Mouse (Mus musculus) liver, embryonic 11.5 days (tissue): ENCODE measurements at regions not wholly inside any gene's neighbourhood (a gene's known extent, or its start where the extent isn't known, plus 50 kb on each side); places are given as distances from the start of the nearest gene placed in this dataset.

Experiments
- ATAC-seq: fragments of 200-750 bp; cut with Nextera tagmentation; replicated peaks from 2 replicates; pipeline ENCODE4 v1.8.0; 2017; ENCODE audit warnings: moderate number of reproducible peaks, mild to moderate bottlenecking, moderate TSS enrichment, moderate library complexity; ENCODE audit not compliant: low FRiP score
- DNase-seq: peaks from one replicate; pipeline ENCODE4 v3.0.0-alpha.2; 2017; ENCODE audit warnings: low spot score
- H3K27ac ChIP-seq: fragments of 300-500 bp; sonication (generic); 2 replicates; pipeline ENCODE4 v1.5.1; 2014; ENCODE audit warnings: mild to moderate bottlenecking, low read depth, low read length, control low read depth
- H3K27me3 ChIP-seq: fragments of 300-500 bp; sonication (generic); replicated peaks from 2 replicates; pipeline ENCODE4 v1.6.1; 2014; ENCODE audit warnings: low read length, mixed read lengths; ENCODE audit not compliant: control insufficient read depth, insufficient read depth
- H3K36me3 ChIP-seq: fragments of 300-500 bp; sonication (generic); 2 replicates; pipeline ENCODE4 v1.6.1; 2014; ENCODE audit warnings: mild to moderate bottlenecking, low read length, moderate library complexity, mixed read lengths; ENCODE audit not compliant: control insufficient read depth, insufficient read depth
- H3K4me1 ChIP-seq: fragments of 300-500 bp; sonication (generic); replicated peaks from 2 replicates; pipeline ENCODE4 v1.6.1; 2014; ENCODE audit warnings: low read length, mixed read lengths; ENCODE audit not compliant: control insufficient read depth, insufficient read depth
- H3K4me2 ChIP-seq: fragments of 300-500 bp; sonication (generic); 2 replicates; pipeline ENCODE4 v1.6.1; 2014; ENCODE audit warnings: mild to moderate bottlenecking, control low read depth, moderate library complexity
- H3K4me3 ChIP-seq: fragments of 300-500 bp; sonication (generic); 2 replicates; pipeline ENCODE4 v1.5.1; 2014; ENCODE audit warnings: low read depth, low read length, control low read depth
- H3K9ac ChIP-seq: fragments of 300-500 bp; sonication (generic); 2 replicates; pipeline ENCODE4 v1.6.1; 2014; ENCODE audit warnings: low read depth, low read length, control low read depth
- H3K9me3 ChIP-seq: fragments of 300-500 bp; sonication (generic); 2 replicates; pipeline ENCODE4 v1.6.1; 2016; ENCODE audit warnings: low read length, inconsistent platforms, mixed read lengths; ENCODE audit not compliant: control insufficient read depth
- WGBS: fragments of 180-500 bp; shearing (Covaris S2); extraction: QIAGEN DNeasy Blood & Tissue Kit; methylation state at CpG from one replicate; pipeline ENCODE4 v1.1.7; 2014; 5-methylcytosine and 5-hydroxymethylcytosine counted together

DNA sequence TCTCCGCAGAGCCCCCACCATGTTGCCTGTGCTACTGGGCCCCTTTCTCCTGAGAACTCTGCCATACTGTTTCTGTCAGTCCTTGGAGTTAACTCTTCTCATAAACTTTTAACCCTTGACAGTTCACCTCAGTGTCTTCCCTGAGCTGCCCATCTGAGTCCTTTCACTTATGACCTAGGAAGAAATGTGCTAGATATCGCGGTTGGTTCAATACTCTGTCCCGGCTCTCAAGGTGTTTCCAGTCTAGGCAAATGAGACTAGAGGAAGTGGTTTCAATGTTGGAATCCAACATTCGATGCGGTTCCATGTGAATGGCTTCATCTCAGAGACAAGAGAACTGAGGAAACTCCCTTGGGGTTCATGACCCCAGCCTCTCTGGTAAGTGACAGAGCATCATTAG lies 176.1 kb downstream of the Clic5 start:
- Histone ChIP-seq H3K9ac (no peak overlapping the region), H3K4me1 (no peaks in the 10 kb centered on the region), H3K27ac (no peak overlapping the region), H3K27me3 (no peaks in the 10 kb centered on the region), H3K4me3 (no peak overlapping the region), H3K9me3 (no peaks in the 10 kb centered on the region), H3K36me3 (no peaks in the 10 kb centered on the region), H3K4me2 (no peak overlapping the region)
- ATAC-seq: no peak
- WGBS: 88% methylated on average over 6 of the region's 6 CpGs
- DNase-seq: no peak

DNA sequence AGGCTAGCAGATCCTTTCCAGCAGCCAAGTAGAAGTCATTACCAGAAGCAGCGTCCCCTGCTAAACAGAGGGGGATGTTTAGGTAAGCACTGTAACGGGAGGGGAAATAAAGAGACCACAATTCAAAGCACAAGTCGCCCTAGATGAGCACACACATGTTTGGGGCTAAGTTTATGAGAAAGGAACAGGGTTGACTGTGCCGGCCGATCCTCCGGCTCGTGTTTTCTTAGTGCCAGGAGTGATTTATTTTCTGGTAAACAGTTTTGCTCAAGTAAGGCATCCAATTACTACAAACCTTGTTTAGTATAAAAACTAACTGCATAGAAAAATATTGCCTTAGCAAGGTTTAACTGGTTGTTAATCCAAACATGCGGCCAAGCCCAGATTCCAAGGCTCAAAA lies 178.1 kb downstream of the Clic5 start:
- DNase-seq (no peak), ATAC-seq (no peak)
- Histone ChIP-seq H3K4me1 (no peaks in the 10 kb centered on the region), H3K4me3 (no peak overlapping the region), H3K27ac (no peak overlapping the region), H3K9me3 (no peaks in the 10 kb centered on the region), H3K36me3 (no peaks in the 10 kb centered on the region), H3K27me3 (no peaks in the 10 kb centered on the region), H3K9ac (no peak overlapping the region), H3K4me2 (no peak overlapping the region)
- 71% methylated on average over 8 of the region's 8 CpGs for WGBS

DNA sequence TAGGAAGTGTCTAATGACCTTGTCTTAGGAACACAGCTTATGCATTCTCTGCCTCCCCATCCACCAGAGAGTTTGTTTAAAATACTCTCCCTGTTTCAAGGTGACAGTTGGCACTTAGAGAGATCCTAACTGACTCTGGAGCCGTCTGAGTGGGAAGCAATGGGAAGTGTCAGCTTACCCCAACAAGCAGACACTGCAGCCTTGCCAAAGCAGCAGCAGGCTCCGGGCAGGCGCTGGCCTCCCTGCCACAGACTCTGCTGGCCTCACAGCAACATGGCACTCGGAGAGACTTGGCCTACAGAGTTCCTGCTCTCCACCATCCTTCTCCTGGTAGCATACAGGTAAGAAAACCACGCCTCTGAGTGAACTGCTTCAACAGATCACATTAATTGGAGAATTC lies 179.2 kb downstream of the Clic5 start:
- ATAC-seq: no peak
- H3K4me1 ChIP-seq: no peaks in the 10 kb centered on the region
- no peak for DNase-seq
- no peak overlapping the region for H3K4me2 ChIP-seq
- no peak overlapping the region for H3K9ac ChIP-seq
- no peak overlapping the region for H3K27ac ChIP-seq
- no peak overlapping the region for H3K4me3 ChIP-seq
- no peaks in the 10 kb centered on the region for H3K9me3 ChIP-seq
- 44% methylated on average over 5 of the region's 5 CpGs for WGBS
- H3K27me3 ChIP-seq: no peaks in the 10 kb centered on the region
- no peaks in the 10 kb centered on the region for H3K36me3 ChIP-seq

DNA sequence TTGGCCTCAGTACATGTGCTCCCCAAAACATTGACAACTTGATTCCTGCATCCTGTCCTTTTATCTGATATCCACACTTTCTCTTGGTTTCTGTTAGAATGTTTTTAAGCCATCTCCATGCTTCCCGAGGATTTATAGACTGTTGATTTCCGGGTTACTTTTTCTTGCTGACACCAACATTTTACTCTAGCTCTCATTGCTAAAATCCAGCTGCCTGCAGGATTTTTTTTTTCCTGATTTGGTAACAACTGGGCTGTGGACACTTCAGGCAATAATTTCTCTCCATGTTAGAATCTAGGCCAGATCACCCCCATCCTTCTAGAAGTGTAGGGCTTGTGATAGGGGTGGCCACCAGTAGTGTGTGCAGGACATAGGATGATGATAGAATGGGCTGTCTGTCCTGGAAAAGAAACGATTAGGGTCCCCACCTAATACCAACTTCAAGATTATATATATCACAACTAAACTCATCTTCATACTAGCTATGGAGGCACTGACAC lies 182.6 kb downstream of the Clic5 start:
- WGBS: 73% methylated on average over 3 of the region's 3 CpGs
- H3K4me2 ChIP-seq: no peak overlapping the region
- DNase-seq (no peak), ATAC-seq (no peak)
- no peak overlapping the region for H3K4me3 ChIP-seq
- no peak overlapping the region for H3K27ac ChIP-seq
- H3K36me3 ChIP-seq: no peaks in the 10 kb centered on the region
- no peaks in the 10 kb centered on the region for H3K27me3 ChIP-seq
- H3K9ac ChIP-seq: no peak overlapping the region
- H3K4me1 ChIP-seq: no peaks in the 10 kb centered on the region
- no peaks in the 10 kb centered on the region for H3K9me3 ChIP-seq

DNA sequence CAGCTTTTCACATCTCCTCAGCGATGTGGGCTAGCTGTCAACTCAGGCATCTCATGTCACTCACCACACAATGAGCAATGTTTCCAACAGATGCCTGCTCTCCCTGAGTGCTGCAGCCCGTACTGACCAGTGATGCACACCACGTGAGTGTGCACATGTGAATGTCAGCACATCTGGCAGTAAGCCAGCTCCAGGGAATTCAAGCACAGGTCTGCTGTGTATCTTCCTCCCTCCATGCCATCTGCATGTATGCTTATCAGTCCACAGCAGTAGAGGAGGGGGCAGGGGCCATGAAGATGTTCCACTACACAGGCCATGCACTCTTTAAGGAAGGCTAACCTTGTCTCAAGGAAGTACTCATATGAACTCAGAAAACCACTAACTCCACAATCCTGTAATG lies 183.2 kb downstream of the Clic5 start:
- no peaks in the 10 kb centered on the region for H3K36me3 ChIP-seq
- 71% methylated on average over 3 of the region's 3 CpGs for WGBS
- H3K27ac ChIP-seq: no peak overlapping the region
- no peaks in the 10 kb centered on the region for H3K4me1 ChIP-seq
- no peaks in the 10 kb centered on the region for H3K27me3 ChIP-seq
- H3K9ac ChIP-seq: no peak overlapping the region
- H3K9me3 ChIP-seq: no peaks in the 10 kb centered on the region
- no peak overlapping the region for H3K4me2 ChIP-seq
- DNase-seq (no peak), ATAC-seq (no peak)
- H3K4me3 ChIP-seq: no peak overlapping the region

DNA sequence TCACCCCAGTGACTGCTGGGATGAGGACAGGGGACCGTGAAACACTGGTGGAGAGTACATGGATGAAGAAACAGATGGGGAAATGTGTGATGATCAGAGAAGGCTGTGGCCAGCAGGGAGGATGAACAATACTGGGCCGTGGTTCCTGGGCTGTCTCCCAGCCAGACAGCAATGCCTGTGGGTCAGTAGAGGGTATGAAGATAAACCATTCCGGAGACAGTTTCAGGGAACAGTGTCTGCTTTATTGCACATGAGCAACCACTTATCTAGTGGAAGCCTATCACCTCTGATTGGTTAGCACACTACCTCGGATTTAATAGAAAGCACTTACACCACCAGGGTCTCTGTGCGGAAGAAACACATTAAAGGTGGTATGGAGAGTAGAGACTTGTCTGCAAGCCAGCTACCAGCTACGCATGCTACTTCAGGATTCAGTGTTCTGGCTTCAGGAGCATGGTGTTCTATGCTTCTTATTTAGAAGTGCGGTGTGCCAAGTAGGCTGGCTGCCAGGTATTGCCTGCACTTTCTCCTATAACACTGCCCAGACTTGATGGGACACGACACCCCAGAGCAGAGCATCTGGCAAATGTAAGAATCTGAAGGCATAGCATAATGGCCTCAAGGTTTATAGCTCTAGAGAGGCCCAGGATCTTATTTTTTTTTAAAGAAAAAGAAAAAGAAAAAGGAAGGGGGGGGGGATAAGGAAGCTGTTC lies 185.5 kb downstream of the Clic5 start:
- DNase-seq (no peak), ATAC-seq (no peak)
- Histone ChIP-seq H3K27me3 (no peaks in the 10 kb centered on the region), H3K27ac (no peak overlapping the region), H3K4me3 (no peak overlapping the region), H3K36me3 (no peaks in the 10 kb centered on the region), H3K4me1 (no peaks in the 10 kb centered on the region), H3K9me3 (no peaks in the 10 kb centered on the region), H3K9ac (no peak overlapping the region), H3K4me2 (no peak overlapping the region)
- 82% methylated on average over 8 of the region's 8 CpGs for WGBS

DNA sequence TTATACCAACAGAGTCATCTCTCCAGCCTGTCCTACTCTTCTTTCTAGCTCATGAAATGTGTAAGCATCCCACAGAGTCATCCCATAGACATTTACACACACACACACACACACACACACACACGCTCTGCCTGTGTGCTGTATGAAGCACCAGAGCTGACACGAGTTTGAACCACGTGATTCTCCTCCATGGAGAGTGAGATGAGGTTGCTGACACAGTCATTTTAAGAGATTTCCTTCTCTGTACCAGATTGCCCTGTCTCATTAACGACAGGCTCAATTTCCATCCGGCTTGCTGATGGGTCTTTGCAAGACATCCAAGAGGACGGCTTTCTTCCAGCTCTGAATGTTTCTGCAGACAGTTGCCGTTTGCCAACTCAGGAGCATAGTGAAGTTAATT lies 190.0 kb downstream of the Clic5 start:
- Histone ChIP-seq H3K4me2 (no peak overlapping the region), H3K4me1 (no peaks in the 10 kb centered on the region), H3K36me3 (no peaks in the 10 kb centered on the region), H3K27ac (no peak overlapping the region), H3K9ac (no peak overlapping the region), H3K9me3 (no peaks in the 10 kb centered on the region), H3K4me3 (no peak overlapping the region), H3K27me3 (no peaks in the 10 kb centered on the region)
- ATAC-seq: no peak
- no peak for DNase-seq
- WGBS: 69% methylated on average over 7 of the region's 7 CpGs

DNA sequence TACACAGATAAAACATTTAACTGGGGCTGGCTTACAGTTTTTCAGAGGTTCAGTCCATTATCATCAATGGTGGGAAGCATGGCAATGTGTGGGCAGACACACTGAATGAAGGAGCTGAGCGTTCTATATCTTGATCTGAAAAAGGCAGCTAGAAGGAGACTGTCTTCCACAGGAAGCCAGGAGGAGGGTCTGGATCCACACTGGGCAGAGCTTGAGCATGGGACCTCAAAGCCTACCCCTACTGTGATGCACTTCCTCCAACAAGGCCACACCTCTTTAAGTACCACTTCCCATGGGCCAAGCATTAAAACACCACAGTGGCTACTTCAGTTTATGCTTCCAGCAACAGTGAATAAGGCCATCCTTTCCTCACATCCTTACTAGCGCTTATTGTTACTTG lies 200.5 kb downstream of the Clic5 start:
- Histone ChIP-seq H3K4me2 (no peak overlapping the region), H3K36me3 (no peaks in the 10 kb centered on the region), H3K27me3 (no peaks in the 10 kb centered on the region), H3K27ac (no peak overlapping the region), H3K4me1 (no peaks in the 10 kb centered on the region), H3K9me3 (no peaks in the 10 kb centered on the region), H3K4me3 (no peak overlapping the region), H3K9ac (no peak overlapping the region)
- WGBS: 84% methylated on average over 2 of the region's 2 CpGs
- ATAC-seq: no peak
- no peak for DNase-seq

DNA sequence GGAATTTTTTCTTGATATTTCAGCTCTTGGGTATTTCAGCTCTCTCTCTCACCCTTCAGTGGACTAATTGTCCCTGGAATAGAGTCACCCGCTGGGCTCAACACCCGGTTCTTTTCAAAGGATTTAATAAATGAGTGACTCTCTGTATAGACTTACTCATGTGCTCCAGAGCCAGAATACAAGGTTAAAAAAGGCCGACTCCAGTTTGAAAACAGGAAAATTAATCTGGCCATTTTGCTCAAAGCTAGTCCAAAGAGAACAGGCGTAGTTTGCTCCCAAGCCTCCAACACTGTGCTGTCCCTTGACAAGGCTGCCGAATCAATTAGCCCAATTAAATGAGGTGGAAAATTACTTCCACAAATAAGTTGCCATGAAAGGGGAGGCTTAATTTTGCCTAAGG lies 209.4 kb downstream of the Clic5 start:
- Histone ChIP-seq H3K9ac (no peak overlapping the region), H3K27ac (no peak overlapping the region), H3K27me3 (no peaks in the 10 kb centered on the region), H3K4me3 (no peak overlapping the region), H3K4me1 (no peaks in the 10 kb centered on the region), H3K4me2 (no peak overlapping the region), H3K9me3 (no peaks in the 10 kb centered on the region), H3K36me3 (no peaks in the 10 kb centered on the region)
- 84% methylated on average over 5 of the region's 5 CpGs for WGBS
- ATAC-seq: no peak
- no peak for DNase-seq
